ENCODE assay signal across 10 mouse cellular contexts in the genomic region with DNA sequence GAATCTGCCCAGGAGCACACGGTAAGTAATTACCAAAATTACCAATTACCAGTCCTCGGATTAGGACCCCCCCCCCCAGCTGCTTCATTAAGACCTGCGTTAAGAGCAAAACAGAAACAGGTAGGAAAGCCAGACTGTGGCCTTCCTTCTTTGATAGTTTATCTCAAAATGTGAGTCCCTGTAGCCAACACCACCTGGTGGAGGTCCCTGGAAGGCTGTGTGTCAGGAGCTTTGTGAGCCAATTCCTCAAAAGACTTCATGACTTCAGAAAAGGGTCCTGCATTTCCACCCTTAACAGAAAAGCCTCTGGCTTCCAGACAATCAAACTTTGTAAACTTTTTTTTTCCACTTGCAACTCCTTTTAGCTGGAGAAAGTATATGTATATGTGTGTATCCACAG.
DNase-seq lines count a peak whose midpoint lies in the region; ATAC-seq and TF ChIP-seq lines count a peak whose summit lies in the region.
"Had no signal": no experiment of that assay in that cellular context is flagged by ENCODE, and none has a peak within 500 bp of the region (broad histone marks: within the 10 kb centered on the region; RNA-seq: fewer than 3 reads in every experiment).

No protein-coding gene starts in this region.

- no peak overlapping the region for H3K4me2 ChIP-seq in hindbrain, postnatal 0 days (ENCODE audit: low read depth, low read length)
- no peak overlapping the region for H3K4me2 ChIP-seq in hindbrain, embryonic 12.5 days (replicated peaks)
- H3K4me2 ChIP-seq in neural tube, embryonic 11.5 days (ENCODE audit: low read depth), result no peak overlapping the region
- H3K4me2 ChIP-seq in neural tube, embryonic 15.5 days, result no peak overlapping the region
- H3K4me2 ChIP-seq: liver, embryonic 13.5 days had no signal

- H3K9ac ChIP-seq in hindbrain, postnatal 0 days (replicated peaks; ENCODE audit: low read length), result no peak overlapping the region
- no peak overlapping the region for H3K9ac ChIP-seq in hindbrain, embryonic 12.5 days
- H3K9ac ChIP-seq in neural tube, embryonic 11.5 days (ENCODE audit: low read length), result no peak overlapping the region
- H3K9ac ChIP-seq in neural tube, embryonic 15.5 days (replicated peaks), result no peak overlapping the region
- H3K9ac ChIP-seq: liver, embryonic 13.5 days had no signal

- no peak overlapping the region for H3K27ac ChIP-seq in hindbrain, postnatal 0 days
- H3K27ac ChIP-seq in hindbrain, embryonic 12.5 days, result no peak overlapping the region
- no peak overlapping the region for H3K27ac ChIP-seq in neural tube, embryonic 11.5 days (ENCODE audit: low read depth, low read length)
- H3K27ac ChIP-seq in neural tube, embryonic 15.5 days (replicated peaks), result no peak overlapping the region
- H3K27ac ChIP-seq: liver, embryonic 13.5 days had no signal

- no peaks in the 10 kb centered on the region for H3K9me3 ChIP-seq in hindbrain, postnatal 0 days (ENCODE audit: low read length)
- H3K9me3 ChIP-seq in hindbrain, embryonic 12.5 days (replicated peaks), result no peaks in the 10 kb centered on the region
- no peaks in the 10 kb centered on the region for H3K9me3 ChIP-seq in neural tube, embryonic 11.5 days (ENCODE audit: control insufficient read depth, low read length)
- H3K9me3 ChIP-seq in neural tube, embryonic 15.5 days (replicated peaks), result no peaks in the 10 kb centered on the region
- H3K9me3 ChIP-seq: liver, embryonic 13.5 days had no signal

- H3K4me1 ChIP-seq in hindbrain, postnatal 0 days (ENCODE audit: insufficient read depth, low read length), result peaks cover 7% of the 10 kb centered on the region
- peaks cover 12% of the 10 kb centered on the region for H3K4me1 ChIP-seq in hindbrain, embryonic 12.5 days
- H3K4me1 ChIP-seq in neural tube, embryonic 11.5 days (ENCODE audit: control insufficient read depth, insufficient read depth, low read length), result peaks cover 3% of the 10 kb centered on the region; the same call in 1 of the 2 replicates
- peaks cover 21% of the 10 kb centered on the region for H3K4me1 ChIP-seq in neural tube, embryonic 15.5 days

- peak; percentile 57 for TF ChIP-seq CTCF in hindbrain, postnatal 0 days (IDR thresholded peaks at IDR 0.05; ENCODE audit: low read depth)

- H3K36me3 ChIP-seq in hindbrain, postnatal 0 days (ENCODE audit: insufficient read depth, low read length), result no peaks in the 10 kb centered on the region
- H3K36me3 ChIP-seq in hindbrain, embryonic 12.5 days, result no peaks in the 10 kb centered on the region
- H3K36me3 ChIP-seq in neural tube, embryonic 11.5 days (ENCODE audit: control insufficient read depth, insufficient read depth, low read length), result no peaks in the 10 kb centered on the region
- no peaks in the 10 kb centered on the region for H3K36me3 ChIP-seq in neural tube, embryonic 15.5 days
- H3K36me3 ChIP-seq: liver, embryonic 13.5 days had no signal

- no peak overlapping the region for H3K4me3 ChIP-seq in hindbrain, postnatal 0 days (ENCODE audit: low read length)
- H3K4me3 ChIP-seq in hindbrain, embryonic 12.5 days, result no peak overlapping the region
- H3K4me3 ChIP-seq in neural tube, embryonic 11.5 days (ENCODE audit: low read depth, low read length), result no peak overlapping the region
- no peak overlapping the region for H3K4me3 ChIP-seq in neural tube, embryonic 15.5 days (replicated peaks)
- H3K4me3 ChIP-seq: liver, embryonic 13.5 days had no signal

- WGBS in hindbrain, postnatal 0 days, result 28% methylated on average over 3 of the region's 3 CpGs
- WGBS in hindbrain, embryonic 12.5 days, result 41% methylated on average over 3 of the region's 3 CpGs
- WGBS in neural tube, embryonic 11.5 days, result 31% methylated on average over 3 of the region's 3 CpGs
- 23% methylated on average over 3 of the region's 3 CpGs for WGBS in neural tube, embryonic 15.5 days

- no peak for ATAC-seq in hindbrain, postnatal 0 days
- no peak for ATAC-seq in hindbrain, embryonic 12.5 days (ENCODE audit: low FRiP score)
- ATAC-seq in neural tube, embryonic 11.5 days (ENCODE audit: insufficient read depth, low FRiP score, low TSS enrichment), result no peak
- no peak for ATAC-seq in neural tube, embryonic 15.5 days (ENCODE audit: low FRiP score)

- no peaks in the 10 kb centered on the region for H3K27me3 ChIP-seq in hindbrain, postnatal 0 days (ENCODE audit: insufficient read depth, low read length)
- H3K27me3 ChIP-seq in hindbrain, embryonic 12.5 days, result 0 out of 2 replicates have a peak, but pooled peaks cover 6% of the 10 kb centered on the region
- 0 out of 2 replicates have a peak, but pooled peaks cover 3% of the 10 kb centered on the region for H3K27me3 ChIP-seq in neural tube, embryonic 11.5 days (ENCODE audit: control insufficient read depth, insufficient read depth, low read length)
- no peaks in the 10 kb centered on the region for H3K27me3 ChIP-seq in neural tube, embryonic 15.5 days (replicated peaks)

- peak; percentile 21 for DNase-seq in hindbrain, postnatal 0 days (ENCODE audit: low spot score)
- DNase-seq in neural tube, embryonic 11.5 days (ENCODE audit: low spot score), result peak; percentile 21
- DNase-seq in forelimb bud, embryonic 11.5 days (ENCODE audit: low read depth, low spot score), result peak; percentile 28
- peak; percentile 11 for DNase-seq in thymus, postnatal 25 days
- DNase-seq in cerebellum, postnatal 25 days, result no peak
- no peak for DNase-seq in layer of hippocampus, postnatal 10 days (ENCODE audit: low spot score in 2 of 2)
- DNase-seq: liver, embryonic 13.5 days; right cerebral cortex, adult 18-20 months had no signal

Comparison
In these comparisons a context has a peak if more than half of its experiments do, and no peak if none do; other contexts are left out.
1. DNase-seq: peak in hindbrain, postnatal 0 days (single experiment), neural tube, embryonic 11.5 days (single experiment), forelimb bud, embryonic 11.5 days (single experiment) and thymus, postnatal 25 days (single experiment); none in cerebellum, postnatal 25 days (0 of 2) and layer of hippocampus, postnatal 10 days (0 of 2).